Mouse (Mus musculus): Measurements from ENCODE around the gene Ttll5. TPM values are rescaled to one million over a fixed set of nuclear protein-coding genes. Genes with fewer than 3 reads are reported as not detected.
A peak's percentile ranks its signal among the peaks of the same experiment; 100 is the strongest.

Ttll5 gene
- total RNA-seq, 2 experiments from 2014 or later = 42.3 to 47.3 TPM

DNA sequence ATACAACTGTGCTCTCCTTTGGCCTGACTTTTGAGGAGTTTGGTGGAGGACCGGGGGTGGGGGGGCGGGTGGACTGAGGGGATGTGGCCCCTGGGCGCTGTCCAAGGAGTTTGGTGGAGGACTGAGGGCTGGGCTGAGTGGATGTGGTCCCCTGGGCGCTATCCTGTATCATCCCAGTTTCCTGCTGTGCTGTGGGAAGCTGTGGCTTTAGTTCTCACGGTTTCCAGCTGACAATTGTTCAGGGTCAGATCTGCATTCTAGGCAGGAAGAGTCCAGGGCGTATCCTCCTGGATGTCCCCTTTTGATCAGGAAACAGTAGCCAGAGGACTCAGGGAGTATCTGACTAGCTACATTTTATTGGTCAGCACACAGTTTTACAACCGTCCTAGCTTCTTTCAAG is 263.6 kb downstream of the Ttll5 start:
- no peak for DNase-seq (ENCODE audit: low spot score in 2 of 2)

DNA sequence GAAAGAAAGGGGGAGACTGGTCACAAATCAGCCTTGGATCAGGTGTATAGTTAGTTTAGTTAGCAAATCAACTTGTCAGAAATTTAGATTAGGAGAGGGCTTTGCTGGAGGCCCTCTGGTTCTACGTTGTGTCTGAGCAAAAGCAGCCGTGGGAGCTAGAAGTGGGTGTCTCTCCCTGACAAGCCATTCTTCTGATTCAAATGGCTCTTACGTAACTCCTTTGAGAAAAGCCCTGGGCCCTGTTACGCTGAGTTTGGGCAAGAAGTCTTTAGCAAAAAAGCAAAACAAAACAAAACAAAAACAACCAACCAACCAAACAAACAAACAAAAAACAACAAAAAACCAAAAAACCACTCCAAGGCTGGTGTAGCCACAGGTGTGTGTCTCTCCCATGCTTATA is 266.3 kb downstream of the Ttll5 start:
- no peak for DNase-seq (ENCODE audit: low spot score in 2 of 2)

DNA sequence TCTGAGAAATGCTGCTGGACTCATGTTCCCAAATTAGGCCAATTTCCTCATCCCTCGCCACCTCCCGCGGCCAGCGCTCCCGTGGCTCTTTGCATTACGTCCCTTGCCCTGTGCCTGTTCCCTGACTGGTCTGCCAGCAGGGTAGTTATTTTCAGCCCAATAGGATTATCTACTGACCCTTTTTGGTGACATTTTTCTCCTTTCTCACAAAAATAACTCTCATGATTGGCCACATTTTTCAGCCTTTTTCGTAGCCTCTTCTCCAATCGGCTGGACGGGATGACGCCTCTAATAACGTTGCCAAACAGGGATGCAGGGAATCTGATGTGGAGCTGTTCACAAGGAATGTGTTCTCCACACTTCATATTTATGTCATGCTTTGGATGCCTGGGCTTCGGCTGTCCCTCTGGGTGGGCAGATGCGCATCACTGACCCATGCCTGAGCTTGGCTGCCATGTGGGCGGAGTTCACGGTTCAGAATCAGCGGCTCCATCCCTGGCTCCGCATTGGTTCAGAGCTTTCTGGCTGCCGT is 267.2 kb downstream of the Ttll5 start:
- no peak for DNase-seq (ENCODE audit: low spot score in 2 of 2)

DNA sequence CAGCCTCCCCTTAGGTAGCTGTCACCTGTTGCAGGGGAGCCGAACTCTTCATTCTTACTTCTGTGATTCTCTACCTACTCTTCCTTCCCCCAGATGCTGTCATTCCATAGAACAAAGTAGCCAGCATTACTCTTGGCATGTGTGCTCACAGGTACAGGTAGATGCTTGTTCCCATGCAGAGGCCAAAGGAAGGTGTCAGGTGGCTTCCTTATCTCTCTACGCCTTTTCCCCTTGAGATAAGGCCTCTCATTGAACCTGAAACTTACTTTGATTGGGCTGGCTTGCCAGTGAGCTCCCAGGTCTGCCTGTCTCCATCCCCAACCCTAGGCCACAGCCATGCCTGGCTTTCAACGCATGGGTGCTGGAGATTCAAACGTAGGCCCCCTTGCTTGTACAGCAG is 269.6 kb downstream of the Ttll5 start:
- no peak for DNase-seq (ENCODE audit: low spot score in 2 of 2)

DNA sequence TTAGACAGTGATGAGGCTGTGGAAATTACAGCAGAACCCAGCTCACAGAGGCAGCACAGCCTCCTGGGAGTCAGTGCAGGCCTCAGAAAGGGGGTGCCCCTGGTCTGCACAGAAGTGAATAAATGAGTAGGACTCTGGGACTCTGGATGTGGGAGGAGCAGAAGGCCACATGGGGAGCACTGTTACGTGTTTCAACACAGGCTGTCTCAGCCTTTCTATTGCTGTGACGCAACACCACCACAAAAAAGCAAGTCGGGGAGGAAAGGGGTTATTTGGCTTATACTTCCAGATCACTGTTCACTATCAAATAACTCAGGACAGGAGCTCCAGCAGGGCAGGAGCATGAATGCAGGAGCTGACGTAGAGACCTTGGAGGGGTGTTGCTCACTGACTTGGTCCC is 271.3 kb downstream of the Ttll5 start:
- DNase-seq (ENCODE audit: low spot score in 2 of 2) = no peak

DNA sequence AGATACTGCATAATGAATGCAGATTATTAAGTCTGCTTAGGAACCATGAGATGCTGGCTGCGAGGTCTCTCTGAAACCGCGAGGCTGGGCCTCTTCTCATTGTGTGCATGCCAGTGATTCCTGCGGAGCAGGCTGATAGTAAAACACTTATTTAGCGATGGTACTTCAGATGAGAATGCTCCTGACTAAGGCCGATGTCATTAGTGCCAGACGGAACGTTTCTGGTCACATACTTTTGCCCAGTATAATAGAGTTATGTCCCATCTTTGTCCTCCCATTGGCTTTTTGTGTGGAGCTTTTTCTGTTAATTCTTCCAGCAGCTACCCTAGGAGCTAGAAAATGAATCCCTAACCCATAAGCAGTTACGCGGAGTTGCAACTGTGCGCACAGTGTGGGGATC is 273.3 kb downstream of the Ttll5 start:
- DNase-seq (ENCODE audit: low spot score in 2 of 2) = no peak

DNA sequence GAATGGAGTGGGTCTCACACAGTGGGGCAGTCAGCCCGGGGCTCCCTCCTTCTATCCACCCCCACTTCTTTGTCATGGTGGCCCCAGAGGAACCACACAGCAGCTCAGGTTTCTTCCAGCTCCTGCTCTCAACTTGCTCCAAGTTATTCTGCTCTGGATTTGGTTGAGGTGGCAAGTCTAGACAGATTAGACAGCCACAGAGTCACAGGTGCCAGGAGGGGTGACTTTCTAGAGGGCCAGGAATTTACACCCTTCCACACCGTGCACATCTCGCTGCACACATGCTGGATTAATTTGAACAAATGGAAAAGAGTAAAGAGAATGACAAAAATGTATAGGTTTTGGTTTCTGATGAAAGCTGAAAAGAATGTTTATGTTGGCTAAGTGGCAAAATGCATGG is 276.3 kb downstream of the Ttll5 start:
- no peak for DNase-seq (ENCODE audit: low spot score in 2 of 2)

DNA sequence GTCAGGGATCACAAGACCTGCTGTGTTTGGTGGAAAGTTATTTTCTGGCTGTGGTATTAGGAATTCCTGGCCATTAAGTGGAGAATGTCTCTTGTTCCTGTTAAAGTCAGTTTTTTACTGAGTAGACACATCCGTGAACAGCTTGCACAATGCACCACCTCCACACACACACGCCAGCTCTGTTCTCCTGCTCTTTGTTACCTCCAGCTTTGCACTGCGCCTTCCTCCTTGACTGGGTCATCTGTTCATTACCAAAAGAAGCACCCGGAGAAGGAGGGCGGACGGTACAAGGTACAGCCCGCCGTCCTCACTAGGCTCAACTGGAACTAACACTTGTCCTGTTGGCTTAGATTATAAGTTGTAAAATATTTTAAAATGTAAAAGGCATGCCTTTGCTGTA is 278.2 kb downstream of the Ttll5 start:
- no peak for DNase-seq (ENCODE audit: low spot score in 2 of 2)

DNA sequence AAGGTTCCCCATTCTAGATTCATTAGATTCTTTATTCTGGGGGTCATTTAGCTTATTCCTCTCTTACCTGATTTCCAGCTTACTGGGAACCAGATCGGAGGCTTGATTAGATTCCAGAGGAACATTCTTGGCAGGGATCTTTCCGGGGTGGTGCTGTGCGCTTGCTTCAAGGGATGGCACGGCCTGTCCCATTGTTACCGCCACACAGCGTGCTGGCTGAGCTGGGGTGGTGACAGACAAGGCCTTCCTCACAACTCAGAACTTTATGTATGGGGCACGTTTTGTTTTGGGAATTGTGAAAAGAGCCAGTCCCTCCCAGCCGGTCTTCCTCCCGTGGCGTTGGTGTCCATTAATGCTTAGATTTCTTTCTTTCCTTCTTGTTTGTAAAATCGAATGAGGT is 278.9 kb downstream of the Ttll5 start:
- no peak for DNase-seq (ENCODE audit: low spot score in 2 of 2)

DNA sequence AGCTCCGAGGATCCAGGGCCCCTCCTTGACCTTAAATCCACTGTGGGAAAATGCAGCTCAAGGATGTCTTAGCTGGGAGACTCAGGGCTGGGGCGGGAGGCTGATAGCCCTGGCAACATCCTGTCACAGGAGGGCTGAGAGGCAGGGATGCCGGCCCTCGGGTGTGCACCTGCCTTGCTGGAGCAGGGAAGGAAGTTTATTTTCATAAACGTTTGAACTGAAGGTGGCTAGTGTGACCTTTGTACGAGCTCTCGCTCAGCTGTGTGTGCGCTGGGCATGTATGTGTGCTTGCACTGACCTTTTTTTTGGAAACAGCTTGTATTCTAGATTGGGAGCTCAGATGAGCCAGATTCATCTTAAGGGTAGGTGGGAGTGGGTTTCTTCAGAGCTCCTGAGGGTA is 279.4 kb downstream of the Ttll5 start:
- no peak for DNase-seq (ENCODE audit: low spot score in 2 of 2)

DNA sequence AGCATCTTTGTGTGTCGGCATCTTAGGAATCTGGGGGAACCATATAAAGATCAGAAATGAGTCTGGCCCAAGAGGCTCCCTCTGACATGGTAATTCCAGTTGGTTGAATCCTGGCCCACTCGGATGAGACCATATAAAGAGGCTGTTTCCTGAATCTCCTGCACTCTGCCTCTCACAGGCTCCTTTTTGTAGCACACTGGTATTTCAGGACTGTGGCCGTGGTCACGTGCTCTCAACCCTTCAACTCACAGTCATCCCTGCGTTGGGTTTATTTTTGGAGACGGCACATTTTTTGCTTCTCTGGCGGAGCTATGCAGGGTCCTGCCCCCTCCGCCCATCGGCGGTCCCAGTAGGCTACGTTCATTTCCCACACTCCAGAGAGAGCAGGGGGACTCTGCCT is 279.8 kb downstream of the Ttll5 start:
- no peak for DNase-seq (ENCODE audit: low spot score in 2 of 2)

DNA sequence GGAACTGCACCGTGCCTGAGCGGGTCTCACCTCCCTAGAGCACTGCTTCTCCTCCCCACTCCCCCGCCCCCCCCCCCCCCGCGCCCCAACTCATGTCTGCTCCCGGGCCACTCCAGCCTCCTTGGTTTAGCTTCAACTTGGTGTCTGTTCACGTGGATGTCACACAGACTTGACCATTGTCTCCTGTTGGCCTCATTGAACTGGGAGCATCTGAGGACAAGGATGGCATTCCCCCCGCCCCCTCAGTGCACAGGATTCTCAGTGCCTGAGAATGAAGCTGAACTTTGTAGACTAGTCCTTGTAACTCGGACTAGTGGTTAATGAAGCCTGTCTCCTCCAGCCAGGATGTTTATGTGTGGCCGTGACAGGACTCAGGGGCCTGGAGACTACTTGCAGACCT is 281.1 kb downstream of the Ttll5 start:
- no peak for DNase-seq (ENCODE audit: low spot score in 2 of 2)

DNA sequence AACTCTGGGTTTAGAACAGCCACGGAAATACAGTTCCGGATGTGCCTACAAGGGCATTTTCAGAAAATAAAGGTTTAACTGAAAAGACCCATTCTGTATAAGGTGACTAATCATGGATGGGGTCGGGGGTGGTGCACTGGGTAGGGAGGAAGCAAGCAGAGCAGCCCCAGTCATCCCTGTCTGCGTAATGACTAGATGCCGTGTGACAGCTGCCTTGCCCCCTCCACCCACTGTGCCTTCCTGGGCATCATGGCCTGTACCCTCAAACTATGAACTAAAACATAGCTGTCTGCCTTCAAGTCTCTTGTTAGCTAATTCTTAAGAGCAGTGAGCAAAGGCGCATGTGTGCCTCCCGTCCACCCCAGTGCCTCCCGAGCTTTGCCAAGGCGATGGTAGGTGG is 281.6 kb downstream of the Ttll5 start:
- DNase-seq (ENCODE audit: low spot score in 2 of 2) = no peak

DNA sequence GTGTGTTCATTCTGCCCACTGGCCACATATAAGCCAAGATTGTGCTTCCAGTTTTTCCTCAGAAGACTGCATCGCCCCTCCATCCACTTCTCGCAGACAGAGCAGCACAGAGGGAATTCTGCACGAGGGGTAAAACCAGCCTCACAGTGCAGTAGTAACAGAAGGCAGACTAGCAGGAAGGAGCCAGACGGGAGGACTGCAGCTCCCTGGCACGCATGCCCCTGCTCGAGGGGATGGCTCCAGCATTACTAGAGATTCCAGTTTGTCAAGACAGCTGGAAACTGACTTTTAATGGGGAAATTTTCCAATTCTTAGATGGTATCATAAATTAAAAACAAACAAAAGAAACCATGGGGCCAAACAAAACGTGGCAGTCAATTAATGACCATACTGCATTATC is 283.2 kb downstream of the Ttll5 start:
- DNase-seq (ENCODE audit: low spot score in 2 of 2) = peak in 1 of 2 experiments; percentile 57

DNA sequence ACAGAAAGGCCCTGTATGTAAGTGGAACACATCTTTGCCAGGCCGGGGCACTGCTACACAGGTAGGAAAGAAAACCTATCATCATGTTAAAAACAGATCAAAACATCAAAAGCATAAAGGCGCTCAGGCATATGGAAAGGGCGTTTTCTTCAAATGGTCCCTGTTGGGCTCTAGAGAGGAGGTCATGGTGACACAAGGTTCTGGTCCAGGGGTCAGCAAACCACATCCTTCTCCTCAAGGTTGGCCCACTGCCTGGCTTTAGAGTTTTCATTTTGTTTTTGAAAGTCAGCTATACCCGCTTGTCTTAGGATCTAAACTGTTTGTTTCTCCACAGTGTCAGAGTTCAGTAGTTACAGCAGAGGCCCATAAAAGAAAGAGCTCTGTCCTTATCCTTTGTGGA is 285.1 kb downstream of the Ttll5 start:
- no peak for DNase-seq (ENCODE audit: low spot score in 2 of 2)

DNA sequence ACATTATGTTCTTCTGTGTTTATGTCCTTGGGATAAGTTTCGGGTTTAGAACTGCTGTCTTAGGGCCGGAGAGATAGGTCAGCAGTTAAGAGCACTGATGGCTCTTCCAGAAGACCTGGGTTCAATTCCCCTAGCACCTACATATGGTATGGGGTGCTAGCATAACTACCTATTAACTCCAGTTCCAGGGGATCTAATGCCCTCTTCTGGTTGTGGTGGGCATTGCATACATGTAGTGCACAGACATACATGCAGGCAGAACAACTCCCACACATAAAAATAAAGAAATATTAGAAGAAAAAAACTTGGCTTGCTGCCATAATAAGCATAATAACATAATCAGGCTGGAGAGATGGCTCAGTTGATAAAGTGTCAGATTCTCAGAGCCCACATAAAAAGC is 286.2 kb downstream of the Ttll5 start:
- no peak for DNase-seq (ENCODE audit: low spot score in 2 of 2)

Other genes starting within 250 kb of the Ttll5 start
- gene Jdp2, start 225.6 kb upstream of the Ttll5 start, total RNA-seq (2021) = 10 to 100 TPM; 29.4 to 34.1 TPM
- gene Batf, start 138.0 kb upstream of the Ttll5 start, total RNA-seq (2021) = under 1 TPM; 0.46 to 0.55 TPM
- 1 to 10 TPM; 2.9 to 3.2 TPM for gene Flvcr2, start 78.1 kb upstream of the Ttll5 start, total RNA-seq (2021)
- gene Erg28, start 109 bp upstream of the Ttll5 start, total RNA-seq (2021) = 10 to 100 TPM; 62.4 to 64.4 TPM